Mouse (Mus musculus): ENCODE results near the gene Ntm. TPM values are rescaled to one million over a fixed set of nuclear protein-coding genes. Genes with fewer than 3 reads are reported as not detected.

Gene Ntm
- polyA plus RNA-seq, 1 experiment from 2014 or later: 26.5 TPM

DNA sequence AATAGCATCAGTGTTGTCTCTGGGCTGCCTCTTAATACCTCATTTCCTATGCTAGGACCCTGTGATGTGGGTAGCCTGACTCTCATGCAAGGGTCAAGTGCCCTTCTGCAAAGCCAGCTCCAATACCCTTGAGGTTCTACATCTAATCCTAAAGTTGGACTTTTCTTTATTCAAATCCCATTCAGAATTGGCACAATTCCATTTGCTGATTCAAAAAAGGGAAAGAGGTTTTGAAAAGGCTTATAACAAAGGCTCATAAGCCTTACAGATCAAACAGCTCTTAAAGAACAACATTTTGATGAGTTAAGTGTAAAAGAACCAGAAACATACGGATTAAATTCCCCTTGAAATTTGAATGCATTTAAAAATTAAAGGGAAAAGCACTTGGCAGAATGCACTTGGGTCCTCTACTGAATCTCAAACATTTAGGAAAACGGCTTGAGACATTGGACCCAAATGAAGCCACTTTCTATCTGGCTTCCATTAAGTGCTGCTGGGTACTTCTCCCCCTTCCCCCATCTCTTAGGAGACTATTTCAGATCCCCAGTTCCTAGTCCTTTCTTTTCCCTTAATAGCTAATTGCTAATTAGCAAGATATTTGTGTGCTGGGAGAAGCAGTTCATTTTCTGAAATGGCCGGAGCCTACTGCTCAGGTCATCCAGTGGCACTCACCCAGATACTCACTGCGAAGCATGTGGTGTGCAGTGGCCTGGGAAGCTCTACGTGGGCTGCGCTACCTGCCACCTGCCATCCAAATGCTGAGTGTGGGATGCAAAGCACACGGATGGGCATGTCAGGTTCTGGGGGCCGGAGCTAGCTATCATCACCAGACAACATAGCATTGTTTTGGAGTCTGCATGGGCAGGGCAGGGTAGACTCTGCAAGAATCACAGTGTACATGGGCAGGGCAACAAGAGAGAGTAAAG is 720.2 kb downstream of the Ntm start:
- Histone ChIP-seq H3K9ac (no peak overlapping the region), H3K4me3 (no peak overlapping the region), H3K27me3 (no peaks in the 10 kb centered on the region), H3K9me3 (replicated peaks) (no peaks in the 10 kb centered on the region), H3K27ac (no peak overlapping the region), H3K4me1 (replicated peaks) (peaks cover 5% of the 10 kb centered on the region; the same call in 1 of the 2 replicates), H3K36me3 (no peaks in the 10 kb centered on the region), H3K4me2 (no peak overlapping the region)
- 79% methylated on average over 8 of the region's 8 CpGs for WGBS
- no peak for ATAC-seq (replicated peaks; ENCODE audit: insufficient number of reproducible peaks, insufficient read depth, low FRiP score, low read depth)

DNA sequence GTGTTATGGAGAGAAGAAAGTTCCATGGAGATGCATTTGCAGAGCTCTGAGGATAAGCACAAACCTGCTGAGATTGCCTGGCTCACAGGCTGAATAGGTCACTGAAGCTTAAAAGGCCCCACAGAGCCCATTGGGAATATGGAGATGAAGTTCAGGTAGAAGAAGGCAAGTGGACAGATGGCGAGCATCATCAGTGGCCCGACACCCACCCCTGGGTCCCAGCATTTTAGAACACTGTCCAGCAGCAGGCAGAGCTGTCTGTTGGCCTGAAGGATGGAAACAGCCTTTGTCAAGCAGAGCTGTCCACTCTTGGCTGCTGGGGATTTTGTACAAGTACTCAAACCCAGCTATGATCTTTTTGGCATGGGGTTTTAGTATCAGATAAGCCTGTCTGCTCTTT is 722.1 kb downstream of the Ntm start:
- no peak overlapping the region for H3K9ac ChIP-seq
- no peak overlapping the region for H3K27ac ChIP-seq
- no peaks in the 10 kb centered on the region for H3K4me1 ChIP-seq (replicated peaks)
- no peaks in the 10 kb centered on the region for H3K9me3 ChIP-seq (replicated peaks)
- H3K4me2 ChIP-seq: no peak overlapping the region
- H3K4me3 ChIP-seq: no peak overlapping the region
- 91% methylated on average over 2 of the region's 2 CpGs for WGBS
- no peaks in the 10 kb centered on the region for H3K36me3 ChIP-seq
- no peak for ATAC-seq (replicated peaks; ENCODE audit: insufficient number of reproducible peaks, insufficient read depth, low FRiP score, low read depth)
- no peaks in the 10 kb centered on the region for H3K27me3 ChIP-seq

DNA sequence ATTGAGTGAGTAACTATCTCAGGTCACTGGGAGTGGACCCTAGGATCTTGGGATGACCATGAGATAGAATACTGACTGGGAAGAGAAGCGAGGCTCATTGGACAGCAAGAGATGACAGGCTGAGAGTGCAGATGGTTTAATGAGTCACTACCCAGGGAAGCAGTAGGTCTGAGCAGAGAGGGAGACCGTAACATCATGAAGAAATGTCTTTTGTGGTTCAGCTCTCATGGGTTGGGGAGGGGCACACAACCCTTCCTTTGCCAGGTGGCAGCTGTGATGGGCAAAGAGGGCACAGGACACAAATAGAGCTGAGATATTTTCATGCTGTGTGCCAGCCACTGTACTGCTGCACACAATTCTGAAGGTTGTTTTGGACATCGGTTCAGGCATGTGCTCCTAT is 724.0 kb downstream of the Ntm start:
- WGBS: 91% methylated on average over 3 of the region's 3 CpGs
- no peak overlapping the region for H3K9ac ChIP-seq
- H3K36me3 ChIP-seq: no peaks in the 10 kb centered on the region
- H3K27ac ChIP-seq: no peak overlapping the region
- no peak overlapping the region for H3K4me3 ChIP-seq
- no peaks in the 10 kb centered on the region for H3K27me3 ChIP-seq
- no peaks in the 10 kb centered on the region for H3K9me3 ChIP-seq (replicated peaks)
- ATAC-seq (replicated peaks; ENCODE audit: insufficient number of reproducible peaks, insufficient read depth, low FRiP score, low read depth): no peak
- H3K4me2 ChIP-seq: no peak overlapping the region
- no peaks in the 10 kb centered on the region for H3K4me1 ChIP-seq (replicated peaks)

GRCm38 (mm10) chr9:29236752-29237151 is 726.2 kb downstream of the Ntm start:
- ATAC-seq (replicated peaks; ENCODE audit: insufficient number of reproducible peaks, insufficient read depth, low FRiP score, low read depth): no peak
- H3K4me2 ChIP-seq: no peak overlapping the region
- no peaks in the 10 kb centered on the region for H3K9me3 ChIP-seq (replicated peaks)
- no peak overlapping the region for H3K27ac ChIP-seq
- H3K4me3 ChIP-seq: no peak overlapping the region
- H3K27me3 ChIP-seq: no peaks in the 10 kb centered on the region
- H3K9ac ChIP-seq: no peak overlapping the region
- no peaks in the 10 kb centered on the region for H3K36me3 ChIP-seq
- WGBS: 79% methylated on average over 3 of the region's 3 CpGs
- H3K4me1 ChIP-seq (replicated peaks): 0 out of 2 replicates have a peak, but pooled peaks cover 2% of the 10 kb centered on the region

- 87% methylated on average over 4 of the region's 4 CpGs for WGBS
- Histone ChIP-seq H3K4me3 (no peak overlapping the region), H3K9ac (no peak overlapping the region), H3K4me2 (no peak overlapping the region), H3K36me3 (no peaks in the 10 kb centered on the region), H3K27me3 (no peaks in the 10 kb centered on the region), H3K9me3 (replicated peaks) (no peaks in the 10 kb centered on the region), H3K27ac (no peak overlapping the region), H3K4me1 (replicated peaks) (no peaks in the 10 kb centered on the region)
- no peak for ATAC-seq (replicated peaks; ENCODE audit: insufficient number of reproducible peaks, insufficient read depth, low FRiP score, low read depth)
Measured at GRCm38 (mm10) chr9:29227747-29228146, 735.2 kb downstream of the Ntm start.

- Histone ChIP-seq H3K4me1 (replicated peaks) (no peaks in the 10 kb centered on the region), H3K36me3 (no peaks in the 10 kb centered on the region), H3K9ac (no peak overlapping the region), H3K4me2 (no peak overlapping the region), H3K27me3 (no peaks in the 10 kb centered on the region), H3K9me3 (replicated peaks) (no peaks in the 10 kb centered on the region), H3K27ac (no peak overlapping the region), H3K4me3 (no peak overlapping the region)
- 68% methylated on average over 10 of the region's 10 CpGs for WGBS
- no peak for ATAC-seq (replicated peaks; ENCODE audit: insufficient number of reproducible peaks, insufficient read depth, low FRiP score, low read depth)
Measured at GRCm38 (mm10) chr9:29222915-29223545, 739.9 kb downstream of the Ntm start.

DNA sequence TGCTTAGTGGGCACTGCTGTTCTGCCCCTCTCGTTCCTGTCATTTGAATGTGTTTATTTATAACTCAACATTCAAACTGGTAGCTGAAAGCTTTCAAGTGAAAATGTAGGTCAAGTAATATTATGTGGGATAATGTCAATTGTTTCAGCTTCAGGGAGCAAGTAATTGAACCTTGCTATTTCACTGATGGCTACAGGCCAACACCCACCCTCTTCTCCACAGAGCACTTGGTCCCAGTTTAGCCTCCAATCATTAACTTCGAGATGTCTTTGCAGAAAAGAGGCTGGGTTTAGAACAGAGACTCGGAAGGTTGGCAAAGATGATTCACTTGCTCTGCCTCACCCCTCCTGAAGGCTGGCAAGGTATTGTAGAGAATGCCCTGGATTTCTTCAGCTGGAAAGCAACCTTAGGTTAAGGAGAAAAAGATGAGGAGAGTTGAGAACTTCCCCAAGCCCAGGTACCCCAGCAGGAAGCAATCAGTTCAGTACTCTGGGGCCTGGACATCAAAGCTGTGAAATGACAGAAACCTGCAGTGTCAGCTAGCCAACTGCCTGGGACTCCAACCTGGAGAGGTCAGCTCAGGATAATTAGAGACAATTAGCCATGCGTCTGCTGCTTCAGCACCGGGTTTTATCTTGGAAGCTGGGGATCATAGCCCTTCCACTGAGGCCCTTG is 741.9 kb downstream of the Ntm start:
- Histone ChIP-seq H3K9me3 (replicated peaks) (no peaks in the 10 kb centered on the region), H3K36me3 (no peaks in the 10 kb centered on the region), H3K9ac (no peak overlapping the region), H3K27ac (no peak overlapping the region), H3K4me1 (replicated peaks) (no peaks in the 10 kb centered on the region; the same call in 1 of the 2 replicates), H3K27me3 (no peaks in the 10 kb centered on the region), H3K4me2 (no peak overlapping the region), H3K4me3 (no peak overlapping the region)
- 33% methylated on average over 5 of the region's 5 CpGs for WGBS
- no peak for ATAC-seq (replicated peaks; ENCODE audit: insufficient number of reproducible peaks, insufficient read depth, low FRiP score, low read depth)

GRCm38 (mm10) chr9:29220493-29220892 is 742.4 kb downstream of the Ntm start:
- Histone ChIP-seq H3K4me2 (no peak overlapping the region), H3K27me3 (no peaks in the 10 kb centered on the region), H3K9me3 (replicated peaks) (no peaks in the 10 kb centered on the region), H3K4me1 (replicated peaks) (no peaks in the 10 kb centered on the region; the same call in 1 of the 2 replicates), H3K27ac (no peak overlapping the region), H3K36me3 (no peaks in the 10 kb centered on the region), H3K9ac (no peak overlapping the region), H3K4me3 (no peak overlapping the region)
- ATAC-seq (replicated peaks; ENCODE audit: insufficient number of reproducible peaks, insufficient read depth, low FRiP score, low read depth): no peak
- WGBS: 51% methylated on average over 11 of the region's 11 CpGs

DNA sequence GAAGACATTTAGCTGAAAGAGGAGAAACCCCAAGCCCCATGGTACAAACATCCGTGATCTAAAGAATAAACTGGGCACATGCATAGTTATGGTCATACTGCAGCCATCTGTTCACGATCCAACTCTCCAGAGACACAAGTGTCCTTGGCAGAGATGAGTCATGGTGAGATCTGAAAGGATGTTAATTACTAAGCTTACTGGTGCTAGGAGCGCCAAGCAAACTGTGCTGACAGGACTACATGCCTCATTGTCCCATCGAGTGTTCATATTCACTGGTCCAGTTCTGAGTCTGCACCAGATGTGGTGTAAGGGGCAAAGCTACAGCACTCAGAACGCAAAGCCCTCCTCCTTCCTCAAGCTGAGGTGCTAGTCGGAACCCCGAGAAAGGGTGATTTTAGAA is 745.0 kb downstream of the Ntm start:
- no peak for ATAC-seq (replicated peaks; ENCODE audit: insufficient number of reproducible peaks, insufficient read depth, low FRiP score, low read depth)
- H3K9ac ChIP-seq: no peak overlapping the region
- H3K4me3 ChIP-seq: no peak overlapping the region
- no peaks in the 10 kb centered on the region for H3K36me3 ChIP-seq
- H3K27ac ChIP-seq: no peak overlapping the region
- H3K27me3 ChIP-seq: no peaks in the 10 kb centered on the region
- H3K4me1 ChIP-seq (replicated peaks): peaks cover 2% of the 10 kb centered on the region; the same call in 1 of the 2 replicates
- no peaks in the 10 kb centered on the region for H3K9me3 ChIP-seq (replicated peaks)
- WGBS: 81% methylated on average over 7 of the region's 7 CpGs
- no peak overlapping the region for H3K4me2 ChIP-seq

DNA sequence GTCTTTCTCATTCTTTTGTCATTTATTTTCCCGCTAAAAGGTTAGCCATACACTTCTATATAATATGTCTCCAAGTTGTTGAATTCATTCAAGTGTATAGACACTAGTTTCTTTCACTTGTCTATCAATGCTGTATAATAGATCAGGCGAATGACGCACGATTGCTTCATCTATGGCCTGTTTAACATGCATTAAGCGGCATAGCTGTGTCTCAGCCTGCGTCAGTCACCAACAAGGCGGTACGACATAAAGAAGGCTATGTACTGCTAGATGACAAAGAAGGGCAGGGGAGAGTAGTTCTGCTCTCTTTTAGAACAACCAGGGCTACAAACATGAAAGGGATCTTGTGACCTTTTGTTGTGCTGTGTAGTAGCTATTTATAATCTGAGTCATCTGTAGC is 746.4 kb downstream of the Ntm start:
- Histone ChIP-seq H3K36me3 (no peaks in the 10 kb centered on the region), H3K4me2 (no peak overlapping the region), H3K27ac (no peak overlapping the region), H3K9ac (no peak overlapping the region), H3K27me3 (no peaks in the 10 kb centered on the region), H3K4me1 (replicated peaks) (peaks cover 2% of the 10 kb centered on the region; the same call in 1 of the 2 replicates), H3K9me3 (replicated peaks) (no peaks in the 10 kb centered on the region), H3K4me3 (no peak overlapping the region)
- 83% methylated on average over 8 of the region's 8 CpGs for WGBS
- ATAC-seq (replicated peaks; ENCODE audit: insufficient number of reproducible peaks, insufficient read depth, low FRiP score, low read depth): no peak

DNA sequence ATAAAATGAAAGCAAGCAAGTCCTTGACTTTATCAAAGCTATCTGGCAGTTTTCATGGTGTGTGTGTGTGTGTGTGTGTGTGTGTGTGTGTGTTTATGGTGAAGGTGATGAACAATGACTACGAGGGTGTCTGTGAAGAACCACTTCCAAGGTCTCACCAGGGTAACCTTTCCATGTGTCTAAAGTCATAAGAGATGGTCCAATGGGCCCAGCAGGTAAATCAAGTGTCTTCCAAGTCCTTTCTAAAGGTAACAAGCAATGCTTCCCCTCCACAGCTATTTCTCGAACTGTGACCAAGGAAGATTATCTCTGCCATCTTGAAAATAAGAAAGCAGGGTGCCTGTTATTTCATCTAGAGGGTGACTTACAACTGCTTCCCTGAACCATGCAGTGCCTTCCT is 747.1 kb downstream of the Ntm start:
- H3K9me3 ChIP-seq (replicated peaks): no peaks in the 10 kb centered on the region
- H3K4me1 ChIP-seq (replicated peaks): peaks cover 4% of the 10 kb centered on the region; the same call in 1 of the 2 replicates
- no peak for ATAC-seq (replicated peaks; ENCODE audit: insufficient number of reproducible peaks, insufficient read depth, low FRiP score, low read depth)
- no peaks in the 10 kb centered on the region for H3K36me3 ChIP-seq
- no peak overlapping the region for H3K27ac ChIP-seq
- H3K4me3 ChIP-seq: no peak overlapping the region
- WGBS: 90% methylated on average over 2 of the region's 2 CpGs
- no peaks in the 10 kb centered on the region for H3K27me3 ChIP-seq
- no peak overlapping the region for H3K4me2 ChIP-seq
- H3K9ac ChIP-seq: no peak overlapping the region

Measured in heart, embryonic 15.5 days (tissue).